Mouse (Mus musculus): ENCODE measurements around the gene Ube2z. TPM values are rescaled to one million over a fixed set of nuclear protein-coding genes. Genes with fewer than 3 reads are reported as not detected.

Ube2z gene
- polyA plus RNA-seq, 1 experiment from 2014 or later = 32.7 TPM

DNA sequence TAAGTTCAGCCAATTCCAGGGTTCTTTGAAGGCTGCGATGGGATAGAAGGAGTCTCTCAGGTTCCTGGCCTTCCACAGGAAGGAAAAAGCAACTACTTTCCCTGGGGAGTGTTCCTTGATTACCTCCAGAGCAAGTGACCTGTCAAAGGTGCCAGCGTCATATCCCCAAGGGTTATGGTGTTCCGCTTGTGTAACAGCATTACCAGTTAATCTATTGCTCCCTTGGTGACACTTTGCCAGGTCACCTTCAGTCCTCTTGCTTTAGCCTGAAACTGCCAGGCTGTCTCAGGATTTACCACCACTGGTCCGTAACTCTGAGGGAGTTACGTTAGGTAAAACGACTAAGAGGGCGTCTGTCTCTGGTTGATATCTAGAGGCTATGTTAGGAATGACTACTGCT is 5.2 kb upstream of the Ube2z start:
- Histone ChIP-seq H3K4me1 (ENCODE audit: control insufficient read depth, insufficient read depth, low read length) (peaks cover 19% of the 10 kb centered on the region), H3K4me3 (replicated peaks; ENCODE audit: low read depth, low read length) (no peak overlapping the region), H3K27me3 (ENCODE audit: control insufficient read depth, insufficient read depth, low read length) (no peaks in the 10 kb centered on the region), H3K27ac (replicated peaks; ENCODE audit: low read depth, low read length) (no peak overlapping the region), H3K4me2 (ENCODE audit: low read length) (no peak overlapping the region), H3K36me3 (ENCODE audit: control insufficient read depth, insufficient read depth, low read length) (peaks cover 23% of the 10 kb centered on the region), H3K9ac (replicated peaks; ENCODE audit: low read length) (no peak overlapping the region), H3K9me3 (ENCODE audit: control insufficient read depth, low read length) (no peaks in the 10 kb centered on the region)
- ATAC-seq (ENCODE audit: low FRiP score, low TSS enrichment) = no peak
- WGBS = 93% methylated on average over 7 of the region's 7 CpGs
- DNase-seq = no peak

DNA sequence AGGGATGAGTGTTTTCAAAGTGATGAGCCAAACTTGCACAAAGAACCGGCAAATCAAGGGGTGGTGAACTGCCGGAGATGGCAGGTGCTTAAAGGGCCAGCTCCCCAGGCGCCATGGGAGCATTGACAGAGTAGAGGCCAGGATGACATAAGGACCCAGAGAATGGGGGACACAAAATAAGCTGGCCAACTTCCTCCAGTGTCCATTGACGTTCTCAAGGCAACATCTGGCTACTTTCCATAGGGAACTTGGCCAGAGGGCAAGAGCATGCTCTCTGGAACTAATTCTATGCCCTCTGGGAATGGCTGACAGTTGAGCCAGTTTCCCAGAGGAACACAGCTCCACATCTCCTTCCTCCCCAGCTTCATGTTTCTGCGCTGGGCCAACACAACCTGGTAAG is 3.0 kb upstream of the Ube2z start:
- Histone ChIP-seq H3K36me3 (ENCODE audit: control insufficient read depth, insufficient read depth, low read length) (peaks cover 22% of the 10 kb centered on the region), H3K27ac (replicated peaks; ENCODE audit: low read depth, low read length) (no peak overlapping the region), H3K27me3 (ENCODE audit: control insufficient read depth, insufficient read depth, low read length) (no peaks in the 10 kb centered on the region), H3K9me3 (ENCODE audit: control insufficient read depth, low read length) (no peaks in the 10 kb centered on the region), H3K4me3 (replicated peaks; ENCODE audit: low read depth, low read length) (no peak overlapping the region), H3K4me1 (ENCODE audit: control insufficient read depth, insufficient read depth, low read length) (peaks cover 15% of the 10 kb centered on the region), H3K4me2 (ENCODE audit: low read length) (no peak overlapping the region), H3K9ac (replicated peaks; ENCODE audit: low read length) (no peak overlapping the region)
- 78% methylated on average over 5 of the region's 5 CpGs for WGBS
- no peak for ATAC-seq (ENCODE audit: low FRiP score, low TSS enrichment)
- DNase-seq = no peak

DNA sequence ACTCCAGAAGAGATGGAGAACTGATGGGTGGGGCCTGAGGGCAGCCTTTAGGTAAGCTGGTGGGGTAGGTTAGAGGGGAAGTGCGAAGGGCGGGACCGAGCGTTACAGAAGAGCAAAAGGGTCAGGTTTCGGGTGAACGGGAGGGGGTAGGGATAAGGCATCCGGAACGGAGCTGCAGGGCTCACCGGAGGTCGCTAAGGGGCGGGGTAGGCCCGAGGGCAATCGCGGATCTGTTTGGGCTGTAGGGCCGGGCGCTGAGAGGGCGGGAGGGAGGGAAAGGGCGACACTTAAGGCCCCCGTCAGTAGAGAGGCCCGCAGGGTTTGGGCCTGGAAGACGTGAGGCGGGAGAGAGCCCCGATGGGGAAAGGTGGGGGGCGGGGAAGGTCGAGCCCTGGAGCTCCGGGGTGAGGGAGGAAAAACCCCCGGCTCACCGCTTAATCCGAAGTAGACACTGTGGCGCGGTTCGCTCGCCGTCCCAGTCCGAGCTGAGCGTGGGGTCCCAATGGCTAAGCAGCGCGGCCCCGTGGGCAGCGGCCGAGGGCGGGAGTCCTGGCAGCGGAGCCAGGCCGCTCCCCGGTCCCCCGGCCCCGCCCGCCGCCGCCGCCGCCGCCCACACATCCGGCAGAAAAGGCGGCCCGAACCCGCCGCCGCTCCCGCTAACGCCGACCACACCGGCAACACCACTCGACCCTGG is 520 bp downstream of the Ube2z start:
- H3K27me3 ChIP-seq (ENCODE audit: control insufficient read depth, insufficient read depth, low read length) = no peaks in the 10 kb centered on the region
- ATAC-seq (ENCODE audit: low FRiP score, low TSS enrichment) (peak; percentile 48), DNase-seq (no peak)
- peak overlapping the region; percentile 92 for H3K9ac ChIP-seq (replicated peaks; ENCODE audit: low read length)
- H3K4me1 ChIP-seq (ENCODE audit: control insufficient read depth, insufficient read depth, low read length) = peaks cover 20% of the 10 kb centered on the region
- peak overlapping the region; percentile 83 for H3K27ac ChIP-seq (replicated peaks; ENCODE audit: low read depth, low read length)
- H3K36me3 ChIP-seq (ENCODE audit: control insufficient read depth, insufficient read depth, low read length) = peaks cover 22% of the 10 kb centered on the region
- peak overlapping the region; percentile 91 for H3K4me3 ChIP-seq (replicated peaks; ENCODE audit: low read depth, low read length)
- no peaks in the 10 kb centered on the region for H3K9me3 ChIP-seq (ENCODE audit: control insufficient read depth, low read length)
- WGBS = under 1% methylated on average over 57 of the region's 64 CpGs
- H3K4me2 ChIP-seq (ENCODE audit: low read length) = peak overlapping the region; percentile 93

DNA sequence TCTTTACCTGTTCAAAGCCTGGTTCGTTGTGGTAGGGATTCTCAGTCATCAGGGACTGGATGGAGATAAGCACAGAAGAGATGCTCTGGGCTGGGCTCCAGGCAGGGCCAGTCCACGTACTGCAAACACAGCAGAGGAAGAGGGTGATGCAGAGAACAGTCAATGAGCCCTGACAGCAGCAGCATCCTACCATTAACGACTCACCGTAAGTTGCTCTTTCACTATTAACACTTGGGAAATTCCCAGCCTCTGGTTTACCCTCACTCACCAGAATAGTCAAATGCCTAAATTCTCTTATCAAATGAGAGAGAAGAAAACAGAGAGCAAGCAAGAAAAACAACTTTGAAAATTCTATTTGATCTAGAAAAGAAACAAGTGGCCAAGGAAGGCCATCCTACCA is 6.9 kb downstream of the Ube2z start:
- 95% methylated on average over 4 of the region's 4 CpGs for WGBS
- H3K36me3 ChIP-seq (ENCODE audit: control insufficient read depth, insufficient read depth, low read length) = peaks cover 79% of the 10 kb centered on the region

DNA sequence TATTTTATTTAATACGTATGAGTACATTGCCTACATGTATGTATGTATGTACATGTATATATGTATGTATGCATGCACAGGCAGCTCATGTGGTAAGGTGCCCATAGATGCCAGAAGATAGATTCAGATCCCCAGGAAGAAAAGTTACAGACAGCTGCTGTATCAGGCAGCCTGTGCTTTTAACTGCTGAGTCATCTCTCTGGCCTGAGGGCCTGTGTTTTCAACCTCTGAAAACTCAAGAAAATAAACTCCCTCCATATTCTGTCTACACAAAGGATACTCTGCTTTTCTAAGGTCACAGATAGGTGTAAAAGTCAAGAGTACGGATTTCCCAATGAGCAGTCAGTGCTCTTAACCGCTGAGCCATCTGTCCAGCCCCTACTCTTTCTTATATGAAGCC is 14.3 kb downstream of the Ube2z start:
- H3K4me2 ChIP-seq (ENCODE audit: low read length) = no peak overlapping the region
- peaks cover 92% of the 10 kb centered on the region for H3K36me3 ChIP-seq (ENCODE audit: control insufficient read depth, insufficient read depth, low read length)
- H3K4me3 ChIP-seq (replicated peaks; ENCODE audit: low read depth, low read length) = no peak overlapping the region
- H3K4me1 ChIP-seq (ENCODE audit: control insufficient read depth, insufficient read depth, low read length) = no peaks in the 10 kb centered on the region
- DNase-seq (no peak), ATAC-seq (ENCODE audit: low FRiP score, low TSS enrichment) (no peak)
- H3K27me3 ChIP-seq (ENCODE audit: control insufficient read depth, insufficient read depth, low read length) = no peaks in the 10 kb centered on the region
- 95% methylated on average over 3 of the region's 3 CpGs for WGBS
- H3K9ac ChIP-seq (replicated peaks; ENCODE audit: low read length) = no peak overlapping the region
- H3K27ac ChIP-seq (replicated peaks; ENCODE audit: low read depth, low read length) = no peak overlapping the region
- no peaks in the 10 kb centered on the region for H3K9me3 ChIP-seq (ENCODE audit: control insufficient read depth, low read length)

More for the DNA sequence above, 6.9 kb downstream of the Ube2z start:
- Histone ChIP-seq H3K9me3 (ENCODE audit: control insufficient read depth, low read length) (no peaks in the 10 kb centered on the region), H3K9ac (replicated peaks; ENCODE audit: low read length) (no peak overlapping the region), H3K4me2 (ENCODE audit: low read length) (no peak overlapping the region), H3K4me1 (ENCODE audit: control insufficient read depth, insufficient read depth, low read length) (peaks cover 6% of the 10 kb centered on the region), H3K27me3 (ENCODE audit: control insufficient read depth, insufficient read depth, low read length) (no peaks in the 10 kb centered on the region), H3K27ac (replicated peaks; ENCODE audit: low read depth, low read length) (no peak overlapping the region), H3K4me3 (replicated peaks; ENCODE audit: low read depth, low read length) (no peak overlapping the region)
- DNase-seq (no peak), ATAC-seq (ENCODE audit: low FRiP score, low TSS enrichment) (no peak)

DNA sequence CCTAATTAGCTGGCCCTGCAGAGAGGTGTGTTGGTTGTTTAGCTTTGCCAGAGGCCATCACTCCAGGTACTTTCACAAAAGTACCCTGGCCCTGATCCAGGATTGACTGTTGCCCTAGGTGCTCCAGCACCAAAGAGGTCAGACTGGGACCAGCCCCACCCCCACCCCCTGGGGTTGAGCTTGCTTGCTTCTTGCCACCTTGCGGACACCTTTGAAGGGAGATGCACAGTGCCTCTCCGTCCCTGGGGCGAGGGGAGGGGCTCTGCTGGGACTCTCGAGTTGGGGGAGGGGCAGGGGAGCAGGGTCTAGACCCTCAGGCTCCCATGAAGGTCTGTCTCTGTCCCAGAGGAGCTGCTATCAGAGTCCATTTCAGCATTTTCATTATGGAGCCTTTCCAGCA is 15.2 kb downstream of the Ube2z start:
- Histone ChIP-seq H3K4me1 (ENCODE audit: control insufficient read depth, insufficient read depth, low read length) (no peaks in the 10 kb centered on the region), H3K9ac (replicated peaks; ENCODE audit: low read length) (no peak overlapping the region), H3K27ac (replicated peaks; ENCODE audit: low read depth, low read length) (no peak overlapping the region), H3K36me3 (ENCODE audit: control insufficient read depth, insufficient read depth, low read length) (peaks cover 89% of the 10 kb centered on the region), H3K4me3 (replicated peaks; ENCODE audit: low read depth, low read length) (no peak overlapping the region), H3K27me3 (ENCODE audit: control insufficient read depth, insufficient read depth, low read length) (no peaks in the 10 kb centered on the region), H3K9me3 (ENCODE audit: control insufficient read depth, low read length) (no peaks in the 10 kb centered on the region), H3K4me2 (ENCODE audit: low read length) (no peak overlapping the region)
- DNase-seq (no peak), ATAC-seq (ENCODE audit: low FRiP score, low TSS enrichment) (no peak)
- 87% methylated on average over 4 of the region's 4 CpGs for WGBS

DNA sequence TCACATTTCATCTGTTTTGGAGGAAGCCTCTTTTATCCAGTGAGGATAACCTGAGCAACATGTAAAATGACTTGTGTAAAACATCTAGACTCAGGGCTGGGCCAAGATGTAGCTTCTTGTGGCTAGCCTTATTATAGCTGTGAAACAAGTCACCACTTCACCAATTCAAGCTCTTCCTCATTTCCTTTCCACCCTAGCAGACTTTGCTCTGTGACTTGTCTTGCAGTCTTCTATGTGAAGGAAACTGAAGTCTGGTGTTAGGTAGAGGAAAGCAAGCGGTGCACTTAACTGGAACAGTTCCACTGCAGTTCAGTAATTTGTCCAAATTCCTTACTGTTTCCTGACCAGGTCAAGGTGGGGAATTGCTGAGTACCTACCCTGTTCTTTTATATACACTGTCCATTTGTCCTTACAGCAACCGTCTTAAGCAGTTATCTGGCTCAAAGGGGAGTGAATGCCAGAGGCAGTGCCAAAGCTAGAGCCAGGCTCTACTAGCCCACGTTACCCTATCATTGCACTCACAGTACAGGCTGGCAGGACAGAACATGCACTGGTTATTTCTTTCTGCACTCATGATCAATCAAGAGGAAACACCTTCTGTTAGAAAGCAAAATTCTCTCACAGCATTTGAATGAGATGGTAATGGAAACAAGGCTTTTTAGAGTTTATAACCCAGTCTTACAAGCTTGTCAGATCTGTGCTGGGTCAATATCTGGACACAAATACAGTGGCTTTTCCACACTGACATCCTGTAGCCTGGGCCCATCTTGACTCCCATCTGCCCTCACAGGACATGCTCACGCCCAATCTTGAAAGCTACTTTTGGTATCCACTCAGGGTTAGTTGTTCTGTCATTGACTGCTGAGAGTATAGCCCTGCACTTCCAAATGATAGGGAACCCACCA is 17.5 kb downstream of the Ube2z start:
- 91% methylated on average over 4 of the region's 4 CpGs for WGBS
- ATAC-seq (ENCODE audit: low FRiP score, low TSS enrichment) (no peak), DNase-seq (no peak)
- Histone ChIP-seq H3K36me3 (ENCODE audit: control insufficient read depth, insufficient read depth, low read length) (peaks cover 85% of the 10 kb centered on the region), H3K4me2 (ENCODE audit: low read length) (no peak overlapping the region), H3K27ac (replicated peaks; ENCODE audit: low read depth, low read length) (no peak overlapping the region), H3K9ac (replicated peaks; ENCODE audit: low read length) (no peak overlapping the region), H3K4me1 (ENCODE audit: control insufficient read depth, insufficient read depth, low read length) (no peaks in the 10 kb centered on the region), H3K9me3 (ENCODE audit: control insufficient read depth, low read length) (no peaks in the 10 kb centered on the region), H3K27me3 (ENCODE audit: control insufficient read depth, insufficient read depth, low read length) (no peaks in the 10 kb centered on the region), H3K4me3 (replicated peaks; ENCODE audit: low read depth, low read length) (no peak overlapping the region)

DNA sequence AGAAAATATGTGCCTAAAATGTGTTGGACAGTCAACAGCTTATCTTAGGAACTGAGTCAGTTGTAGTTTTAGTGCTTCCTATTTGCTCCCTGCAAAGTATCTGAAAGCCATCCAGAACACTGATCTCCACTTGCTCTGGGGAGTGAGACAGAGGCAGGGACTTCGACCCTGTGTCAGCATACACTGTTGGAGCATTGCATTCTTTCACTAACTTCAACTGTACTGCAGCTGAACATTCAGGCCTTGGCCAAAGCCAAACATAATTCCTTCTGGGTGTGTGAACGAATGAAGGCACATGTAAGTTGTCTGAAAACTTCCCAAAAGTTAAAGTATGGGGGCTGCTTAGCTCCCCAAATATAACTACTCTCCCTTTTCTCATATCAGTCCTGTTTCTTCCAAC is 18.4 kb downstream of the Ube2z start:
- Histone ChIP-seq H3K4me1 (ENCODE audit: control insufficient read depth, insufficient read depth, low read length) (no peaks in the 10 kb centered on the region), H3K9ac (replicated peaks; ENCODE audit: low read length) (no peak overlapping the region), H3K4me2 (ENCODE audit: low read length) (no peak overlapping the region), H3K36me3 (ENCODE audit: control insufficient read depth, insufficient read depth, low read length) (peaks cover 86% of the 10 kb centered on the region), H3K27ac (replicated peaks; ENCODE audit: low read depth, low read length) (no peak overlapping the region), H3K4me3 (replicated peaks; ENCODE audit: low read depth, low read length) (no peak overlapping the region), H3K27me3 (ENCODE audit: control insufficient read depth, insufficient read depth, low read length) (no peaks in the 10 kb centered on the region), H3K9me3 (ENCODE audit: control insufficient read depth, low read length) (no peaks in the 10 kb centered on the region)
- DNase-seq (no peak), ATAC-seq (ENCODE audit: low FRiP score, low TSS enrichment) (no peak)
- whole genome bisulfite sequencing = 90% methylated on average over 2 of the region's 2 CpGs

DNA sequence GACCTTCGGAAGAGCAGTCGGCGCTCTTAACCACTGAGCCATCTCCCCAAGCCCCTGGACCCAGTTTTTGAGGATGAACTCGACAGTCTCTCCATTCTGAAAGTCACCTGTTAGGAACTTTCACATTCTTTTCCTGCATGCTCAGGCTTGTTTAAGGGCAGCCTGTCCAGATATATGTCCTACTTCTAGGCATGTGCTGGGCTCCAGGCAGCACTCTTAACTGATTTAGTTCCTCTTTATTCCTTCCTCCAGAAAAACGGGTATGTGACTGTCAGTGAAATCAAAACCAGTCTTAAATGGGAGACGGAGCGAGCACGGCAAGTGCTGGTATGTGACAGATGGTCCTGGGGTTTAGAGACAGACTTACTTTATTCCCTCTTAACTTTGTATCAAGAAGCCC is 19.2 kb downstream of the Ube2z start:
- 90% methylated on average over 8 of the region's 8 CpGs for WGBS
- no peak for DNase-seq
- Histone ChIP-seq H3K36me3 (ENCODE audit: control insufficient read depth, insufficient read depth, low read length) (peaks cover 83% of the 10 kb centered on the region), H3K4me1 (ENCODE audit: control insufficient read depth, insufficient read depth, low read length) (no peaks in the 10 kb centered on the region), H3K27ac (replicated peaks; ENCODE audit: low read depth, low read length) (no peak overlapping the region), H3K9ac (replicated peaks; ENCODE audit: low read length) (no peak overlapping the region), H3K4me3 (replicated peaks; ENCODE audit: low read depth, low read length) (no peak overlapping the region), H3K4me2 (ENCODE audit: low read length) (no peak overlapping the region), H3K27me3 (ENCODE audit: control insufficient read depth, insufficient read depth, low read length) (no peaks in the 10 kb centered on the region), H3K9me3 (ENCODE audit: control insufficient read depth, low read length) (no peaks in the 10 kb centered on the region)
- no peak for ATAC-seq (ENCODE audit: low FRiP score, low TSS enrichment)

Measured in midbrain, embryonic 14.5 days (tissue).